Mouse (Mus musculus) c-Kit-positive CD71-positive TER-119-positive erythroid progenitor cells, embryonic 14.5 days (primary cell): ENCODE measurements around the gene Ppm1m.
A peak's percentile ranks its signal among the peaks of the same experiment; 100 is the strongest.

Experiments
- DNase-seq: peaks from one replicate; pipeline ENCODE4 v3.0.0-alpha.2; 2013; ENCODE audit warnings: low spot score

The Ppm1m gene

GRCm38 (mm10) chr9:106220894-106221523 lies 21.5 kb upstream of the Ppm1m start:
- DNase-seq, result no peak

GRCm38 (mm10) chr9:106216971-106217370 lies 17.4 kb upstream of the Ppm1m start:
- DNase-seq, result no peak

DNA sequence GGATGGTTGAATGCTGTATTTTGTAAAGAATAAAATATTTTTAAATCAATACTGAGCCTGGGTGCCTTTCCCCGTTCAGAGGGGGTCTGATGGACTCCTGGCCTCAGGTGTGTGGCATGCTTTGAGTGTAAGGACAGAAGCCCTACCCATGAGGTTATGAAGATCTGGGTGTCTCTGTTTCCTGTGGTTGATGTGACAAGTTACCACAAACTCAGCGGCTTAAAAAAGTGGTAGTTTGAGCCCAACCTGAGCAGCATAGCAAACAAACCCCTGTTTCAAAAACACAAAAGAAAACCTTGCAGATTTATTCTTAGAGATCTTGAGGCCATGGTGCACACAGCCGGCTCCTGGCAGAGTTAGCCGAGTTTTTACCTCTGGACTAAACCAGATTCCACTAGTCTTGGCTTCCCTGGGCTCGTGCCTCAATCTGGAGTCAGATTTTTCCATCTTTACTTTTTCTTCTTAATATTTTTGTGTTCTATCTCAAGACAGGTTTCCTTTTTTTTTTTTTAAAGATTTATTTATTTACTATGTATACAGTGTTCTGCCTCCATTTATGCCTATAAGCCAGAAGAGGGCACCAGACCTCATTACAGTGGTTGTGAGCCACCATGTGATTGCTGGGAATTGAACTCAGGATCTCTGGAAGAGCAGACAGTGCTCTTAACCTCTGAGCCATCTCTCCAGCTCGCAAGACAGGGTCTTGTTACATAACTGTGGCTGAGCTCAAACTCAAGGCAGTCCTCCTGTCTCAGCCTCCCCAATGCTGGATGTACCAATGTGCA lies 16.0 kb upstream of the Ppm1m start:
- DNase-seq, result no peak

DNA sequence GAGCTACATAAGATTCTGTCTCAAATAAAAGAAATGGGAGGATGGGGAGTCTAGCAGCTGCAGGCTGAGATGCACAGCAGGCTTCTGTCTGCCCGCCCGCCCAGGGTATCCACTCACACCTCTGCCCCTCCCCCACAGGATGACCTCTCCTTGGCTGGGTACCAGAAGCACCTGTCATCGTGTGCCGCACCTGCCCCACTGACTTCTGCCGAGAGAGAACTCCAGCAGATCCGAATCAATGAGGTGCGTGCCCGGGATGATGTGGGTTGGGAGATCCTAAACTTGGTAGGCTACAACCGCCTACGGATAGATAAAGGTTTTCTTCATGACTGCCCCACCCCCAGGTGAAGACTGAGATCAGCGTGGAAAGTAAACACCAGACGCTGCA lies 13.0 kb upstream of the Ppm1m start:
- no peak for DNase-seq

GRCm38 (mm10) chr9:106211680-106212593 lies 12.4 kb upstream of the Ppm1m start:
- peak; percentile 89 for DNase-seq

DNA sequence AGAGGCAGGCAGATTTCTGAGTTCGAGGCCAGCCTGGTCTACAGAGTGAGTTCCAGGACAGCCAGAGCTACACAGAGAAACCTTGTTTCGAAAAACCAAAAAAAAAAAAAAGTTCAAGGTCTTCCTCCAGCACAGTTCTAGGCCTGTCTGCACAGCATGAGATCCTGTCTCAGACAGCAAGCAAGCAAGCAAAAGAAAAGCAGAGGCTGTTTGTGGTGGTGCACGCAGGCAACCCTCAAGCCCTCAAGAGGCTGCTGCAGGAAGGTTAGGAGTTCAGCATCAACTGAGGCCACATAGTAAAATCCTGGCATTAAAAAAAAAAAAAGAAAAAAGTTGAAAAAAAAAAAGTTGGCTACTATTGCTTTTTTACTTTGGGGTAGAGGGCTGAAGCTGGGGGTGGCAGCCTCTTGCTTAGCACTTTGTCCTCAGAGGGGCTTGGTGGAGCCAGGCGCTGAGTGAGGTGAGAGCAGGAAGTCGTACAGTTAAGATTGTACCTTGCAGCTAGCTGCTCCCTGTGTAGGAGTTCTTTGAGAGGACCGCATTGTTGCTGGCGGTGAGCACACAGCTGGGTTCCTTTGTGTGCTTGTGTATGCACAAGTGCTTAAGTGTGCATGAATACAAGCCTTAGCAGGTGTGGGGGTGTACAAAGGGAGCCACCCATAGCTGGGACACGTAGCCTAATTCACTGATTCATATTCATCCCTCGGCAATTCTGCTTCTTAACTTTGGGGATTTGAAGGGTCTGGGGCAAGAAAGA lies 11.5 kb upstream of the Ppm1m start:
- DNase-seq, result no peak

- DNase-seq, result no peak
These were observed 10.4 kb upstream of the Ppm1m start for GRCm38 (mm10) chr9:106209954-106210353.

GRCm38 (mm10) chr9:106208181-106208580 lies 8.6 kb upstream of the Ppm1m start:
- no peak for DNase-seq

DNA sequence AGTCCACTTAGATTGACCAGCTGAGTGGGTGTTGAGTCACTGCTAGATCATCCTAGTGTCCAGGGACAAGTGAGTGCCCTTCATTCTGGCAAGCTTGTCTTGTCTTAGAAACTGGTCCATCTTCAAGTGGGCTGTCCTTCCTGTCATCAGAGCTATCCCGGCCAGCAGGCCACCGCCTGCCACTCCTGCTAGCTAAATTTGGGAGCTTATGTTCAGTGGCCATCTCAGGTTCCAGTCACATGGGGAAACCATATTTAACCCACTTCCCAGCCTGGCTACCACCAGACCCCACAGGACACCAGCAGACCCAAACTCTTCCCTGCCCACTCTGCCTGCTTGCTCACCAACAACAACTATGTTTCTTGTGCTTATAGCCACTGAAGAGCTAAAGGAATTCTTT lies 7.0 kb upstream of the Ppm1m start:
- DNase-seq, result no peak

DNA sequence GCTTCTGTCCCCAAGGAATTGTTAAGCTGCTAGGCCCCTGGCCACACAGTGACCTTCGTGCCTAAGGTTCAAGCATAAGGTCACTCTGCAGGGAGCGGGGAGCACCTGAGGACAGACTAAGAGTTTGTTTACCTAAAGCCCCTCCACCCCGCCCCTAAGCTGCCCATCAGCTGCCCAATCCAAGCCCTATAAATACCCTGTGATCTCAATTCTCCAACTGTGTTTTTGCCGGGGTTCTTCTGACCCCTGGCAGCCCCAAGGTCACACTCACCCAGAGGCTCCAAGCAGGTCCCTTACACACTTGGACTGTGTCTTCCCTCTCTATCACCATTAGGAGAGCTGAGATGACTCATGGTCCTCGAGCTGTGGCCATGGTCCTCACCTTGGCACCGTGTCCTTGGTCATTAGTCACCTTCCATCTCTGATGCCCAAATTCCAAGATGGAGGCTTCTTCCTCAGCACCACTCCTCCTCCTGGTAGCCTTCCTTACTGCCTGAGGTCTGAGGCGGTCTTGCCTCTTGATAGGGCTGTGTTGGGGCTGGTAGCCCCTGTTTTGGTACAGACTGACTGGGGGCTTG lies 6.3 kb upstream of the Ppm1m start:
- no peak for DNase-seq

- no peak for DNase-seq
These were observed 4.7 kb upstream of the Ppm1m start for GRCm38 (mm10) chr9:106203990-106204851.

GRCm38 (mm10) chr9:106202819-106203636 lies 3.5 kb upstream of the Ppm1m start, which contains the start of gene Twf2:
Gene Twf2, plus strand, starts transcription at chr9:106203108.
- peak; percentile 76 for DNase-seq

- no peak for DNase-seq
These were observed 2.3 kb upstream of the Ppm1m start for GRCm38 (mm10) chr9:106201895-106202294.

GRCm38 (mm10) chr9:106198962-106199458 lies 536 bp downstream of the Ppm1m start:
- peak; percentile 44 for DNase-seq

DNA sequence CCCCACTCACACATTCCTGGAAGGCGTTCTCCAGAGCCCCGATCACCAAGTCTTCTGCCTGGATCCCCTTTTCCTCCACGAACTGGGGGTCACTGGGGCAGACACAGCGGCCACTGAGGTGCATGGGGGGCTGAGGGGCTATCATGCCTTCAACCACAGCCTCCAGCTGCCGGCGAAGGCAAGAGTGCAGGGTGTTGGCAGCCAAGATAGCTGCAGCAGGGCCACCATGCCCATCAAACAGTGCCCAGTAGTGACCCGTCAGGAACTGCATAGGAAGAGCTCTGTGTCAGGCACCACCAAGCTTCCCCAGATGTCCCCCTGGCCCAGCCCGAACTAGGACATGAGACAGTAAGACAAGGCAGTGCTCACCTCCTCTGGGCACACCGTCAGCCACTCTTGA lies 1.8 kb downstream of the Ppm1m start:
- no peak for DNase-seq

GRCm38 (mm10) chr9:106197081-106197713 lies 2.3 kb downstream of the Ppm1m start:
- no peak for DNase-seq

DNA sequence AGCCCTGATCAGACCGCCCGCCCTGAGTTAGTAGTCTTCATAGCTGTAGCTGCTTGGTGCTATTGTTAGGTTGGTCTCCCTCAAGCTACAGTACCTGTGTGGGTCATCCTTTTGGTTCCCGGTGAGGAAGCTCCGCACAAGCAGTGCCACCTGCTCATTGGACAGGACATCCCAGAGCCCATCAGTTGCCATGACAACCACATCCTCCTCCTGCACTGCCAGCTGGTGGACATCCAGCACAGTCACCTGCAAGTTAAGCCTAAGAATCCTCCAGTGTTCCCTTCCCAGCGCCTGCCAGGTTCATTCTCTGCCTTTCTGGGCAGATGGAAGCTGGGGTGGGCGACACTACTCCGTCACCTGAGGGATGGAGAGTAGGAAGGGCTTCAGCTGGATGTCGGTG lies 3.9 kb downstream of the Ppm1m start:
- no peak for DNase-seq

DNA sequence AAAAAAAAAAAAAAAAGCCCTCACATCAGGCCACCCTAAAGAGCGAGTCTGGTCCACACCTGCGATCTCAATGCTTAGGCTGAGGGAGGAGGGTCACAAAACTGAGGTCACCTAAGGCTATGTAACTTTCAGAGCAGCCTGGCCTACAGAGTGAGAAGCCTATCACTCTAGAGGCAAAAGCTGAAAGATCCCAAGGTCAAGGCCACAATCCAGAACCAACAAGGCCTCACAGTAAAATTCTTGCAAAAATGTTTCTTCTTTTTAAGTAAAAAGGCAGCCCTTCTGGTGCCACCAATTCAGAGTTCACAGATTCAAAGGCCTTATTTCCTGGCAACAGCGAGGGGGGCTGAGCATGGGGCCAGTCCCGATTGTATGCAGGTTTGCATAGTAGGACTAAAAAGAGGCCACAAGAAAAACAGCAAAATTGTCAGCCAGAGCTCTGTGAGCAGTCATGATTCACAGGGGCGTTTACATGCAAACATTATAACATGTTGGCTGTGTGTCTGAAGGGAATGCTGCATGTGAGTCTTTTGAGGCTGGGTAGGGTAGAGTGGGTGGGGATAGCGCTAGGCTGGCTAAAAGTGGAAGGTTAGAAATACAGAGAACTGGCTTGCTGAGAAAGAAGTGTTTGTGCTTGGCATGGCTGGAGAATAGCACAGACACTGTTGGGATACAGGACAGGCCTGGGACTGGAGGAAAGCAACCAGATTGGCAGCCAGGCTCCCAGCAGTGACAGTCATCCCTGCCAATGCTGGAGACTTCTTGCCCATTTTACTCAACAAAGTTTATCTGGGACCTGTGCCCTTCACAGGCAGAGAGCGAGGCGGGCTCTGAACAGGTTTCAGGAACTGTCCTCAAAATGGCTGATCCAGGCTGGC lies 5.4 kb downstream of the Ppm1m start:
- no peak for DNase-seq
